Mouse (Mus musculus) erythroblast, embryonic 14.5 days (primary cell): ENCODE measurements around the gene Stat2.

Experiments
- GATA1 ChIP-seq: IDR thresholded peaks from 2 replicates; pipeline ENCODE4 v1.6.1; 2012; ENCODE audit warnings: low read length, inconsistent platforms, mixed read lengths
- TAL1 ChIP-seq: IDR thresholded peaks from 3 replicates; pipeline ENCODE4 v1.6.1; 2012; ENCODE audit warnings: low read length, inconsistent platforms, mixed read lengths

DNA sequence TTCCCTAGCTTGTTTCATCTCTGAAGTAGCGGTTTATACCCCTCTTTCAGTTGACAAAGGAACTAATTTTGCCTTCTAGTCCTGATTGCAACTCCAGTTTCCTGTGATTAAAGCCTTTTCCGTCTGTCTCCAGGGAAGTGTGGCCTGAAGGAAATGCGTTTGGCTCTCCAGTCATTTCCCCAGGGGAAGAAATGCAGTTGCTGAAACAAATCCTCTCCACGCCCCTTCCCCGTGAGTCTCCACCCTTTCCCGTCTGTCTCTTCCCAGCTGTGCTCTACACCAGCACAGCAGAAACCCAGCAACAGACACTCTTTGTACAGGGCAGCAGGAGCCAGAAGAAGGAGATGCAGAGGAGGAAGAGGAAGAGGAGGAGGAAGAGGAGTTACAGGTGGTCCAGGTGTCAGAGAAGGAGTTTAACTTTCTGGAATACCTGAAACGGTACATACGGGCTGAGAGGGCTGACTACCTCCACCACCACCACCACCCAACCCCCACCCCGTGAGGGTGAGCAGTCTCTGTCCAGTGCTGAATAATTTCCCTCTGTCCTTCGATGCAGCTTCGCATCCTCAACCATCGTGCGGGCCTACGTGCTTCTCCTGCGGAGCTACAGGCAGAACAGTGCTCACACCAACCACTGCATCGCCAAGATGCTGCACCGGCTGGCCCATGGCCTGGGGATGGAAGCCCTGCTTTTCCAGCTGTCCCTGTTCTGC lies 23.2 kb upstream of the Stat2 start:
- TF ChIP-seq TAL1 (no peak), GATA1 (no peak)
